Mouse (Mus musculus): Measurements from ENCODE around the gene Trpc4ap.
"Not testable (repeated sequence)": the region's sequence is repeated elsewhere in the genome, so short reads cannot be mapped to it uniquely, and the experiment has no call there.

Gene Trpc4ap

GRCm38 (mm10) chr2:155691723-155692493, at the start of gene Trpc4ap:
TSS of gene Trpc4ap (minus strand) at chr2:155692384.
- peak; percentile 95 for DNase-seq

GRCm38 (mm10) chr2:155737803-155738202, 45.6 kb upstream of the Trpc4ap start:
- no peak for DNase-seq

GRCm38 (mm10) chr2:155736936-155737335, 44.8 kb upstream of the Trpc4ap start:
- no peak for DNase-seq

- DNase-seq, result not testable (repeated sequence)
Measured at GRCm38 (mm10) chr2:155735766-155736165, 43.6 kb upstream of the Trpc4ap start, which contains the start of gene Gm17581. TSS of gene Gm17581 (minus strand) at chr2:155735866.

GRCm38 (mm10) chr2:155735080-155735479, 42.9 kb upstream of the Trpc4ap start:
- no peak for DNase-seq

- peak; percentile 95 for DNase-seq
Measured at GRCm38 (mm10) chr2:155729158-155729645, 37.0 kb upstream of the Trpc4ap start, which contains the start of gene Edem2. TSS of gene Edem2 (minus strand) at chr2:155729475.

GRCm38 (mm10) chr2:155728742-155729141, 36.6 kb upstream of the Trpc4ap start:
- no peak for DNase-seq

- no peak for DNase-seq
Measured at GRCm38 (mm10) chr2:155727764-155728395, 35.7 kb upstream of the Trpc4ap start.

GRCm38 (mm10) chr2:155726302-155726701, 34.1 kb upstream of the Trpc4ap start:
- DNase-seq, result no peak

- DNase-seq, result no peak
Measured at GRCm38 (mm10) chr2:155724526-155724925, 32.3 kb upstream of the Trpc4ap start.

GRCm38 (mm10) chr2:155724036-155724435, 31.9 kb upstream of the Trpc4ap start:
- no peak for DNase-seq

- DNase-seq, result no peak
Measured at GRCm38 (mm10) chr2:155720585-155720984, 28.4 kb upstream of the Trpc4ap start.

- DNase-seq, result no peak
Measured at GRCm38 (mm10) chr2:155717082-155717990, 25.2 kb upstream of the Trpc4ap start.

- no peak for DNase-seq
Measured at GRCm38 (mm10) chr2:155710557-155710956, 18.4 kb upstream of the Trpc4ap start.

- DNase-seq, result peak; percentile 37
Measured at GRCm38 (mm10) chr2:155707251-155707650, 15.1 kb upstream of the Trpc4ap start.

GRCm38 (mm10) chr2:155703630-155704029, 11.4 kb upstream of the Trpc4ap start:
- DNase-seq, result no peak

GRCm38 (mm10) chr2:155701399-155701919, 9.3 kb upstream of the Trpc4ap start:
- DNase-seq, result peak; percentile 31

- DNase-seq, result not testable (repeated sequence)
Measured at GRCm38 (mm10) chr2:155698443-155698842, 6.3 kb upstream of the Trpc4ap start.

GRCm38 (mm10) chr2:155696851-155697250, 4.7 kb upstream of the Trpc4ap start:
- no peak for DNase-seq

GRCm38 (mm10) chr2:155696091-155696558, 3.9 kb upstream of the Trpc4ap start:
- peak; percentile 69 for DNase-seq

- DNase-seq, result no peak
Measured at GRCm38 (mm10) chr2:155695316-155695715, 3.1 kb upstream of the Trpc4ap start.

- DNase-seq, result no peak
Measured at GRCm38 (mm10) chr2:155694564-155694963, 2.4 kb upstream of the Trpc4ap start.

Data from right cerebral cortex, adult 18-20 months (tissue).